Mouse (Mus musculus) hindbrain, postnatal 0 days (tissue): ENCODE measurements around the gene Tpgs1. TPM values are rescaled to one million over a fixed set of nuclear protein-coding genes. Genes with fewer than 3 reads are reported as not detected.
A peak's percentile ranks its signal among the peaks of the same experiment; 100 is the strongest.

Source experiments
- ATAC-seq: fragments of 200-750 bp; cut with Nextera tagmentation; 2 replicates; pipeline ENCODE4 v1.8.0; 2017; ENCODE audit warnings: mild to moderate bottlenecking, moderate TSS enrichment, moderate library complexity
- DNase-seq: peaks from one replicate; pipeline ENCODE4 v3.0.0-alpha.2; 2015; ENCODE audit warnings: low spot score
- H3K27ac ChIP-seq: fragments of 300-500 bp; sonication (generic); 2 replicates; pipeline ENCODE4 v1.5.1; 2014; ENCODE audit warnings: mild to moderate bottlenecking
- H3K27me3 ChIP-seq: fragments of 300-500 bp; sonication (generic); 2 replicates; pipeline ENCODE4 v1.6.1; 2014; ENCODE audit warnings: low read length, mixed read lengths; ENCODE audit not compliant: insufficient read depth
- H3K36me3 ChIP-seq: fragments of 300-500 bp; sonication (generic); 2 replicates; pipeline ENCODE4 v1.6.1; 2014; ENCODE audit warnings: low read length, mixed read lengths; ENCODE audit not compliant: insufficient read depth
- H3K4me1 ChIP-seq: fragments of 300-500 bp; sonication (generic); 2 replicates; pipeline ENCODE4 v1.6.1; 2014; ENCODE audit warnings: antibody characterized with exemption, low read length, mixed read lengths; ENCODE audit not compliant: insufficient read depth
- H3K4me2 ChIP-seq: fragments of 300-500 bp; sonication (generic); 2 replicates; pipeline ENCODE4 v1.6.1; 2014; ENCODE audit warnings: low read depth, mild to moderate bottlenecking, low read length, moderate library complexity, mixed read lengths
- H3K4me3 ChIP-seq: fragments of 300-500 bp; sonication (generic); 2 replicates; pipeline ENCODE4 v1.5.1; 2014; ENCODE audit warnings: low read length
- H3K9ac ChIP-seq: fragments of 300-500 bp; sonication (generic); replicated peaks from 2 replicates; pipeline ENCODE4 v1.6.1; 2014; ENCODE audit warnings: mild to moderate bottlenecking, low read length, moderate library complexity, mixed read lengths
- H3K9me3 ChIP-seq: fragments of 300-500 bp; sonication (generic); 2 replicates; pipeline ENCODE4 v1.6.1; 2016; ENCODE audit warnings: low read length, mixed read lengths
- CTCF ChIP-seq: IDR thresholded peaks from 2 replicates; pipeline ENCODE4 v1.5.1; 2016; ENCODE audit warnings: antibody characterized with exemption, control low read depth, low read depth
- WGBS: fragments of 180-500 bp; shearing (Covaris S2); extraction: QIAGEN DNeasy Blood & Tissue Kit; methylation state at CpG from one replicate; pipeline ENCODE4 v1.1.7; 2014; 5-methylcytosine and 5-hydroxymethylcytosine counted together
- polyA plus RNA-seq: library from polyadenylated mRNA; unstranded; fragments of >200 nt; fragmentation: Nextera tagmentation; extraction: Ambion mirVana; gene quantifications from 2 replicates; pipeline ENCODE4 v1.2.1, GENCODE M21; 2015
- total RNA-seq: library from RNA; depleted of rRNA; stranded (reverse); fragments of >200 nt; gene quantifications from 2 replicates; pipeline ENCODE4 v1.2.3, GENCODE M21; 2014

Gene Tpgs1
- total and polyA plus RNA-seq, 2 experiments from 2014 or later = 117 to 132 TPM

DNA sequence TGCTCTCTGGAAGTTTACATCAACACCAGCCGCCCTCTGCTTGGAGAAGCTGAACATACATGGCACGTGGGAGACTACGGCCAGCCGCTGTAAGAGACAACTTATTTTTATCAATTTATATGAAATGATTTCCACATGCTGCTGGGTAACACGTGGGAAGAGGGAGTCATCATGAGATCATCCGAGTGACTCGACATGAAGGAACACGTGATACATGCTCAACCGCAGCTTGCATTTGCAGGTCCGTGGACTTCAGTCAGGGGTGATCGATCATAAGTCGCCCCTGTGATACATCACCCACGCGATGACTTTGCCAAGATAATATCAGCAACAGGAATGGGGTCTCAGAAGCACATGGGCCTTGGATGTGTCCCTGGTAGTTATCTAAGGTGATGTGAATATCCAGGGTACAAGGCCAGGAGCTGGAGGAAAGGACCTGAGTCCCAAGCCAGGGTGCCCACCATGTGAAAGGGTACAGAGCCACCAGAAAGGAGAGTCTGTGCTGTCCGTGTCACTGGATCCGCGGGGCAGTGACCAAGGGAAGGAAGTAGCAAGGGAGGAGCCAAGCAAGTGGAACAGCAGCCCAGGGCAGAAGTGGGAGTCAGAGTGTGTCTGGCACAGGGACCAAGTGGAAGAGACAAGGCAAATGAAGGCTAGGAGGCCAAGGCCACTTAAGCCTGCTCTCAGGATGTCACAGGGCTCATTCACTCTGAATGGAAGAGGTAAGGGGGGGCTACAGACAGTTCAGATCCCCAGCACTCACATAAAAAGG is 36.0 kb upstream of the Tpgs1 start:
- 86% methylated on average over 17 of the region's 17 CpGs for WGBS
- TF ChIP-seq CTCF = no peak
- H3K27ac ChIP-seq = no peak overlapping the region

DNA sequence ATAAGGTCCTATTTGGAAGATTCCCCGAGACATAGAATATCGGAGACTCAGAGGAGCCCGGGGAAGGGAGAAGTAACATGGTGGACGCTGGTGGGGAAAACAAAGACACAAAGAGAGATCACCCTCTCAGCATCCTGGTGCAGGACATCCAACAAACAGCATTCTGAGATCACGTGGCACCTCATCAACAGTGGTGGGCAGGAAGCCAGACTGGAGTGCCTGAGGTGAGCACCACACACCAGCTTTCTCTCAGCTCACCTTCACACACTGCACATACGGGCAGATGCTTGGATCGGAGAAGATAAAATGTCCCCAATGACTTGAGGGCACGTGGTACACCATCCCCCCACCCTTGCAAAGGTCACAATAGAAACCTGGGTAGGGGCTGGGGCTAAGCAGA is 32.9 kb upstream of the Tpgs1 start:
- Histone ChIP-seq H3K4me2 (peak overlapping the region; percentile 90), H3K27me3 (no peaks in the 10 kb centered on the region), H3K4me3 (peak overlapping the region; percentile 70; the same call in 1 of the 2 replicates), H3K36me3 (no peaks in the 10 kb centered on the region), H3K9me3 (no peaks in the 10 kb centered on the region), H3K4me1 (peaks cover 11% of the 10 kb centered on the region; the same call in 1 of the 2 replicates), H3K9ac (no peak overlapping the region), H3K27ac (peak overlapping the region; percentile 93; the same call in 1 of the 2 replicates)
- no peak for TF ChIP-seq CTCF
- ATAC-seq (no peak; the same call in 1 of the 2 replicates), DNase-seq (no peak)
- 72% methylated on average over 8 of the region's 8 CpGs for WGBS

More for the DNA sequence above, 36.0 kb upstream of the Tpgs1 start:
- Histone ChIP-seq H3K4me2 (no peak overlapping the region), H3K36me3 (0 out of 2 replicates have a peak, but pooled peaks cover 4% of the 10 kb centered on the region), H3K9ac (no peak overlapping the region), H3K4me3 (no peak overlapping the region), H3K4me1 (peaks cover 6% of the 10 kb centered on the region), H3K27me3 (no peaks in the 10 kb centered on the region), H3K9me3 (no peaks in the 10 kb centered on the region)
- DNase-seq = no peak
- ATAC-seq = no peak

DNA sequence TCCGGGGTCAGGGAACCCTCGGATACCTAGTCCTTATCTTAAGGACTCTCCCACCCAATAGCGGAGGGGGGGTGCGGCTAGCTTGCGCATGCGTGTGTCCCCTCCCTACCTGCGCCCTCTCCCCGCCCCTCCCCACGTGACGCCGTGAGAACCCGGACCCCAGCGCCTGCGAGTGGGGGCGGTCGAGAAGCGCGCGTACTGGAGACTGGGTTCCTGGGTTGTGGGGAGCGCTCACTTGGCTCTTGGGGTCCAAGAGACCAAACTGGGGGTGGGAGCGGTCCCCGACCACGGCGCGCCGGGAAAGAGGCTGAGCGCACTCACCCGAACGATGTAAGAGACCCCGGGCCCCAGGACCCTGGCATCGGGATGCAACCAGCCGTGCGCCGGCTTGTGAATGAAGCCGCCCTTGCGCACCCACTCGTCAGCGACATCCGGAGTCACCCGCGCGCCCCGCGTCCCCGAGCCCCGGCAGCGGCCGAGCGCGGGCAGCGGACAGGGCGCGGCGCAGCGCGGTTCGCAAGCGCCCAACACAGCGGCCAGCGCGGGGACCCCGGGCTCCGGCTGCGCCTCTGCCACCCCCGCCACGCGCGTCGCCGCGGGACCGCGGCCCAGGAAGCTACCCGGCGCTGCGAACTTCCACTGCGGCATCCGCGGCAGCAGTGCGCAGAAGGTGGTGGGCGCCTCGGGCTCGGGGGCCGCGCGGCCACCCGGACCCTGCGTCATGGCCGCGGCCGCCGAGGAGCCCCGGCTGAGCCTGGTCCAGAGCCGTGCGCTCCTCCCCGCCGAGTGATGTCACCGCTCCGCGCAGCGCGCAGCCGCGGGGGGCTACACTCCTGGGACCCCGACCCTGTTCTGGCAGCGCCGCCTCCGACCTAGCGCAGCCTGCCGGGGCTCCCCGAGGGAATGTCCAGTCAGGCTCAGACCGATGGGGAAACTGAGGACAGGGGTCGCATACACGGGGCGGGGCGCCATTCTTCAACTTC is 31.8 kb upstream of the Tpgs1 start, which contains the start of gene Shc2:
Gene Shc2, minus strand, starts transcription at position 791 of the 983 bp plus-strand sequence.
- ATAC-seq (peak; percentile 81), DNase-seq (peak; percentile 88)
- peaks cover 11% of the 10 kb centered on the region; the same call in 1 of the 2 replicates for H3K4me1 ChIP-seq
- under 1% methylated on average over 97 of the region's 116 CpGs for WGBS
- H3K9ac ChIP-seq = peak within 1 kb of the TSS; percentile 91
- peak within 1 kb of the TSS; percentile 90 for H3K4me2 ChIP-seq
- no peaks in the 10 kb centered on the region for H3K9me3 ChIP-seq
- H3K27ac ChIP-seq = peak within 1 kb of the TSS; percentile 93
- H3K27me3 ChIP-seq = no peaks in the 10 kb centered on the region
- H3K4me3 ChIP-seq = peak within 1 kb of the TSS; percentile 70
- TF ChIP-seq CTCF = 0 out of 2 replicates have a peak, but pooled peaks have one; percentile 2
- no peaks in the 10 kb centered on the region for H3K36me3 ChIP-seq

DNA sequence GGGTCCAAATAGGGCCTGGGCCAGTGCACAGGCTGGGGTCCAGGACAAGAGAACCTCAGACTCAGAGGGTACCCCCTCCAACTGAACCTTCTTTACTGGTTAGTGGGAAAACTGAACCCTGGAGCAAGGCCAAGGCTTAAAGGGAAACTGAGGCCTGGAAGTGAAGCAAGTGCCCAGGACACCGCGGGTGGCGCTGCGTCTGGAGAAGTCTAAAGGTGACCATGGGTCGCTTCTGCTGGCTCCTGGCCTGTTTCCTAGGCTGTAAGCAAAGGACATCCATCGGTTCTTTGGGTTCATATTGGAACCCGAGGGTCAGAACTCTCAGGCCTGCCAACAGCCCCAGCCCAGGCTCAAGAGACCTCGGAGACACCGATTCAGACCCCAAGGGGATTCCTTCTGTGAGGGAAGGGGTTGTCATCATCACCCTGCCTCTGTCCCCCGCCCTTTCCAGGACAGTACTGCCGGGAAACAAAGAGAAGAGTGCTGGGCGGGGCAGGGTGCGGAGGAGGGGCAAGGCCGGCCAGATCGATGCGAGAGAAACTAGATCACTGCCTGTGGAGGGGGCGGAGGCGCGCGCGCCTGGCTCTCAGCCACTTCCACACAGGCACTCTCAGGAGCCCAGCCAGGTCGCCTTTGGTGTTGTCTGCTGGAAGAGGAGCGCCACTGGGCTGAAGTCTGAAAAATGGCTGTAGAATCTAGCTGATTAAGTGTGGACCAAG is 30.5 kb upstream of the Tpgs1 start:
- Histone ChIP-seq H3K4me3 (peak overlapping the region; percentile 70; the same call in 1 of the 2 replicates), H3K9ac (no peak overlapping the region), H3K4me2 (peak overlapping the region; percentile 90), H3K36me3 (no peaks in the 10 kb centered on the region), H3K9me3 (no peaks in the 10 kb centered on the region), H3K27me3 (no peaks in the 10 kb centered on the region), H3K27ac (peak overlapping the region; percentile 93; the same call in 1 of the 2 replicates), H3K4me1 (peaks cover 11% of the 10 kb centered on the region; the same call in 1 of the 2 replicates)
- DNase-seq (peak; percentile 63), ATAC-seq (peak; percentile 18; the same call in 1 of the 2 replicates)
- 5% methylated on average over 23 of the region's 23 CpGs for WGBS
- TF ChIP-seq CTCF = no peak

DNA sequence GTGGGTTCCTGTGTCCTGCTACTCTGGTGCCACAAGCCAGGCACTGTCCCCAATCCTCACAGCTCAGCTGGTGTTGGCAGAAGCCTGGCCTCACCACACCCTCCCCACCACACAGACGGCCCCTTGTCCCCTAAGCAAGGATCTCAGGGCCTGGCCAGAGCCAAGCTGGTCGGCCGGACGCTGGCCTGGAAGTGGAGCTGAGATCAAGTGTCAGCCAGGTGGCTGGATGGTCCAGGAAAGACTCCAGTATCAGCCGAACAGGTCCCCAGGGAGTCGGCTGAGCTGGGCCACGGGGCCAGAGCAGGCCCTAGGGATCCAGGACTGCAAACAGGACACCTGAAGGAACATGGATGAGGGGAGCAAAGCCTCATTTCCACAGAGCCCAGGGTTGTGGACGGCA is 23.5 kb upstream of the Tpgs1 start, which contains the start of gene Odf3l2:
Gene Odf3l2, minus strand, starts transcription at position 28 of the 400 bp plus-strand sequence.
- DNase-seq (no peak), ATAC-seq (no peak)
- no peak for TF ChIP-seq CTCF
- no peak within 1 kb of the TSS for H3K9ac ChIP-seq
- H3K27ac ChIP-seq = no peak within 1 kb of the TSS
- no peaks in the 10 kb centered on the region for H3K27me3 ChIP-seq
- H3K4me3 ChIP-seq = no peak within 1 kb of the TSS
- H3K9me3 ChIP-seq = no peaks in the 10 kb centered on the region
- 73% methylated on average over 8 of the region's 8 CpGs for WGBS
- H3K4me1 ChIP-seq = no peaks in the 10 kb centered on the region
- no peak within 1 kb of the TSS for H3K4me2 ChIP-seq
- H3K36me3 ChIP-seq = no peaks in the 10 kb centered on the region
